Mouse (Mus musculus) myocyte (in vitro differentiated cells): Measurements from ENCODE around the gene Mctp1.

Experiments
- CEBPB ChIP-seq: IDR thresholded peaks from 2 replicates; pipeline ENCODE4 v1.6.1; 2011; ENCODE audit warnings: mild to moderate bottlenecking, moderate library complexity; ENCODE audit not compliant: poor library complexity, insufficient read depth, severe bottlenecking
- E2F4 ChIP-seq: IDR thresholded peaks from one replicate; pipeline ENCODE4 v1.6.1; 2011; ENCODE audit warnings: mild to moderate bottlenecking, control low read depth, moderate library complexity; ENCODE audit not compliant: insufficient read depth
- MAX ChIP-seq: IDR thresholded peaks from one replicate; pipeline ENCODE4 v1.6.1; 2011; ENCODE audit warnings: low read depth, mild to moderate bottlenecking, control low read depth
- MYOD1 ChIP-seq, 3 experiments: IDR thresholded peaks; one replicate each; pipeline ENCODE4 v1.6.1; 2011; ENCODE audit warnings: control low read depth in 2 of 3, low read depth in 2 of 3, mild to moderate bottlenecking in 2 of 3, moderate library complexity in 1 of 3; ENCODE audit not compliant: insufficient read length in 2 of 3, control insufficient read depth in 1 of 3
- MYOG ChIP-seq, 3 experiments: IDR thresholded peaks; one replicate each; pipeline ENCODE4 v1.6.1; 2011; ENCODE audit warnings: control low read depth in 2 of 3, low read depth in 2 of 3, mild to moderate bottlenecking in 2 of 3; ENCODE audit not compliant: insufficient read length in 2 of 3, control insufficient read depth in 1 of 3, insufficient read depth in 1 of 3
- POLR2A ChIP-seq: IDR thresholded peaks from one replicate; pipeline ENCODE4 v1.6.1; 2011; ENCODE audit warnings: low read depth, mild to moderate bottlenecking, control low read depth, moderate library complexity; ENCODE audit not compliant: insufficient read length
- POLR2AphosphoS2 ChIP-seq: IDR thresholded peaks from one replicate; pipeline ENCODE4 v1.6.1; 2011; ENCODE audit warnings: low read depth, control low read depth; ENCODE audit not compliant: insufficient read length
- REST ChIP-seq: IDR thresholded peaks from one replicate; pipeline ENCODE4 v1.6.1; 2011; ENCODE audit warnings: mild to moderate bottlenecking, control low read depth, moderate library complexity; ENCODE audit not compliant: insufficient read depth, insufficient read length
- SRF ChIP-seq: IDR thresholded peaks from one replicate; pipeline ENCODE4 v1.6.1; 2011; ENCODE audit warnings: low read depth; ENCODE audit not compliant: control insufficient read depth, insufficient read length
- TCF12 ChIP-seq: IDR thresholded peaks from one replicate; pipeline ENCODE4 v1.6.1; 2011; ENCODE audit warnings: mild to moderate bottlenecking, control low read depth; ENCODE audit not compliant: poor library complexity, insufficient read depth, severe bottlenecking
- TCF3 ChIP-seq: IDR thresholded peaks from one replicate; pipeline ENCODE4 v1.6.1; 2011; ENCODE audit warnings: low read depth, control low read depth; ENCODE audit not compliant: insufficient read length
- USF1 ChIP-seq: IDR thresholded peaks from one replicate; pipeline ENCODE4 v1.6.1; 2011; ENCODE audit warnings: low read depth, mild to moderate bottlenecking, control low read depth, moderate library complexity

DNA sequence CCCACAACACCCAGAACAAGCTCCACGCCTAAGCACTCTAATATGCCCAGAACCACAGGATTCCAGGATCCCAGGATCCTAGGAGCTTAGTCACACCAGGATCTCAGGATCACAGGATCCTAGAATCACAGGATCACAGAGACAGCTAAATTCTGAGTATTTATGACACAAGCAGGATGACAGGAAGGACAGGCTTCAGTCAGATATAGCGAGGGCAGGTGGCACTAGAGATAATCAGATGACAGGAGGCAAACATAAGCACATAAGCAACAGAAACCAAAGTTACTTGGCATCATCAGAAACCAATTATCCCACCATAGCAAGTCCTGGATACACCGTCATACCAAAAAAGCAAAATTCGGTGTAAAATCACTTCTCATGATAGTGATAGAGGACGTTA is 37.8 kb downstream of the Mctp1 start:
- no peak for TF ChIP-seq TCF12
- TF ChIP-seq POLR2A: no peak
- TF ChIP-seq CEBPB: no peak
- no peak for TF ChIP-seq E2F4
- TF ChIP-seq MYOG (IDR thresholded peaks at IDR 0.05; ENCODE audit: control insufficient read depth in 1 of 3, insufficient read depth in 1 of 3, insufficient read length in 2 of 3, low read depth in 2 of 3): no peak
- no peak for TF ChIP-seq REST
- TF ChIP-seq MYOD1 (IDR thresholded peaks at IDR 0.05; ENCODE audit: control insufficient read depth in 1 of 3, insufficient read length in 2 of 3, low read depth in 2 of 3): no peak
- TF ChIP-seq USF1: no peak
- no peak for TF ChIP-seq SRF
- TF ChIP-seq MAX: no peak
- no peak for TF ChIP-seq POLR2AphosphoS2
- TF ChIP-seq TCF3: no peak
